Mouse (Mus musculus): ENCODE data around the gene Bspry.

GRCm38 (mm10) chr4:62513998-62514506 lies 34.2 kb downstream of the Bspry start:
- no peak for TF ChIP-seq ETS1 (IDR thresholded peaks at IDR 0.05; ENCODE audit: low read depth, low read length)
- no peak for TF ChIP-seq POLR2A (IDR thresholded peaks at IDR 0.05; ENCODE audit: control insufficient read depth in 1 of 2, insufficient read depth in 1 of 2, low read depth in 1 of 2, low read length in 2 of 2, poor library complexity in 1 of 2)
- TF ChIP-seq SMC3 (IDR thresholded peaks at IDR 0.05; ENCODE audit: low read depth, low read length): no peak
- TF ChIP-seq ZC3H11A (IDR thresholded peaks at IDR 0.05; ENCODE audit: low read depth, low read length): no peak
- TF ChIP-seq MYC (IDR thresholded peaks at IDR 0.05; ENCODE audit: low read depth, low read length): no peak
